ENCODE assay signal across 17 mouse cellular contexts in the genomic region with DNA sequence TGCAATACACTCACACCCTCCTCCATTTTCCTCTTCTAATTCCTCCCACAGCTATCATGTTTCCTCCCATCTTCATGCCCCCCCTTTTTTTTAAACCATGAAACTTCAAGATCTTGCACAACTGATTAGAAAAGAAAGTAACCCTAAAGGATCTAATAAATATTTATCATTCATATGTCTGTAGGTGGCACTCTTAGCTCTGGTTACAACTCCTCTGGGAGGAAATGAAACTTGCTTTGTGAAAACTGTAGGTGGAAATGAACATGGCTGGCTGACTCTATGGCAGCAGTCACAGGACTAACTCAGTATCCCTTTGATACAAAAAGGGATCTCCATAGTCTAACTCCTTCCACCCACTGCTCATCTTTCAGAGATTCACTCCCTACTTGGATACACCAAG.
DNase-seq lines count a peak whose midpoint lies in the region; ATAC-seq and TF ChIP-seq lines count a peak whose summit lies in the region.
"Had no signal": no experiment of that assay in that cellular context is flagged by ENCODE, and none has a peak within 500 bp of the region (broad histone marks: within the 10 kb centered on the region; RNA-seq: fewer than 3 reads in every experiment).

No protein-coding gene starts in this region.

- H3K4me1 ChIP-seq in hindbrain, postnatal 0 days (ENCODE audit: insufficient read depth, low read length) = no peaks in the 10 kb centered on the region
- no peaks in the 10 kb centered on the region for H3K4me1 ChIP-seq in hindbrain, embryonic 10.5 days (replicated peaks)
- no peaks in the 10 kb centered on the region for H3K4me1 ChIP-seq in midbrain, embryonic 14.5 days (ENCODE audit: control insufficient read depth, insufficient read depth, low read length)
- H3K4me1 ChIP-seq in midbrain, embryonic 16.5 days (ENCODE audit: control insufficient read depth, insufficient read depth, low read length) = no peaks in the 10 kb centered on the region
- H3K4me1 ChIP-seq: kidney, embryonic 15.5 days; limb, embryonic 15.5 days had no signal

- H3K4me3 ChIP-seq in hindbrain, postnatal 0 days (ENCODE audit: low read length) = no peak overlapping the region
- no peak overlapping the region for H3K4me3 ChIP-seq in hindbrain, embryonic 10.5 days
- H3K4me3 ChIP-seq in midbrain, embryonic 14.5 days (replicated peaks; ENCODE audit: low read depth, low read length) = no peak overlapping the region
- H3K4me3 ChIP-seq in midbrain, embryonic 16.5 days (ENCODE audit: low read depth, low read length) = no peak overlapping the region
- H3K4me3 ChIP-seq: erythroblast, embryonic 14.5 days; heart, adult 2 months; kidney, embryonic 15.5 days; limb, embryonic 15.5 days had no signal

- no peak for TF ChIP-seq CTCF in hindbrain, postnatal 0 days (IDR thresholded peaks at IDR 0.05; ENCODE audit: low read depth)

- no peak overlapping the region for H3K27ac ChIP-seq in hindbrain, postnatal 0 days
- no peak overlapping the region for H3K27ac ChIP-seq in hindbrain, embryonic 10.5 days
- no peak overlapping the region for H3K27ac ChIP-seq in midbrain, embryonic 14.5 days (replicated peaks; ENCODE audit: low read depth, low read length)
- H3K27ac ChIP-seq in midbrain, embryonic 16.5 days (ENCODE audit: low read length) = no peak overlapping the region
- H3K27ac ChIP-seq: heart, adult 2 months; kidney, embryonic 15.5 days; limb, embryonic 15.5 days; macrophage had no signal

- H3K36me3 ChIP-seq in hindbrain, postnatal 0 days (ENCODE audit: insufficient read depth, low read length) = no peaks in the 10 kb centered on the region
- H3K36me3 ChIP-seq in hindbrain, embryonic 10.5 days = no peaks in the 10 kb centered on the region
- H3K36me3 ChIP-seq in midbrain, embryonic 14.5 days (ENCODE audit: control insufficient read depth, insufficient read depth, low read length) = no peaks in the 10 kb centered on the region
- H3K36me3 ChIP-seq in midbrain, embryonic 16.5 days (ENCODE audit: control insufficient read depth, insufficient read depth, low read length) = no peaks in the 10 kb centered on the region
- H3K36me3 ChIP-seq: kidney, embryonic 15.5 days; limb, embryonic 15.5 days had no signal

- no peak overlapping the region for H3K9ac ChIP-seq in hindbrain, postnatal 0 days (replicated peaks; ENCODE audit: low read length)
- no peak overlapping the region for H3K9ac ChIP-seq in midbrain, embryonic 14.5 days (replicated peaks; ENCODE audit: low read length)
- no peak overlapping the region for H3K9ac ChIP-seq in midbrain, embryonic 16.5 days (ENCODE audit: low read depth, low read length)
- H3K9ac ChIP-seq: kidney, embryonic 15.5 days; limb, embryonic 15.5 days had no signal

- H3K9me3 ChIP-seq in hindbrain, postnatal 0 days (ENCODE audit: low read length) = no peaks in the 10 kb centered on the region
- H3K9me3 ChIP-seq in hindbrain, embryonic 10.5 days = no peaks in the 10 kb centered on the region
- H3K9me3 ChIP-seq in midbrain, embryonic 14.5 days (ENCODE audit: control insufficient read depth, low read length) = no peaks in the 10 kb centered on the region
- H3K9me3 ChIP-seq in midbrain, embryonic 16.5 days (replicated peaks; ENCODE audit: control insufficient read depth, low read length, poor library complexity, severe bottlenecking) = no peaks in the 10 kb centered on the region
- H3K9me3 ChIP-seq: kidney, embryonic 15.5 days; limb, embryonic 15.5 days had no signal

- DNase-seq in hindbrain, postnatal 0 days (ENCODE audit: low spot score) = peak; percentile 35
- no peak for DNase-seq in hindbrain, embryonic 10.5 days (ENCODE audit: low spot score)
- DNase-seq in midbrain, embryonic 14.5 days = peak; percentile 37
- peak; percentile 15 for DNase-seq in embryo, embryonic 10.5 days (ENCODE audit: low spot score)
- no peak for DNase-seq in heart, adult 11 months
- DNase-seq in thymus, postnatal 25 days = no peak
- DNase-seq: cerebellum, adult 18-20 months; gastrocnemius, postnatal 10 days; heart, adult 2 months; layer of hippocampus, adult 9-11 months had no signal

- no peak for ATAC-seq in hindbrain, postnatal 0 days
- ATAC-seq in midbrain, embryonic 14.5 days (ENCODE audit: low FRiP score, low TSS enrichment) = no peak
- ATAC-seq in midbrain, embryonic 16.5 days = no peak
- ATAC-seq: inflammation-experienced regulatory T-cells, adult 6 months had no signal

- H3K4me2 ChIP-seq in hindbrain, postnatal 0 days (ENCODE audit: low read depth, low read length) = no peak overlapping the region
- no peak overlapping the region for H3K4me2 ChIP-seq in midbrain, embryonic 14.5 days (ENCODE audit: low read length)
- no peak overlapping the region for H3K4me2 ChIP-seq in midbrain, embryonic 16.5 days (ENCODE audit: low read length)
- H3K4me2 ChIP-seq: kidney, embryonic 15.5 days; limb, embryonic 15.5 days; midbrain, embryonic 11.5 days had no signal

- H3K27me3 ChIP-seq in hindbrain, postnatal 0 days (ENCODE audit: insufficient read depth, low read length) = no peaks in the 10 kb centered on the region
- no peaks in the 10 kb centered on the region for H3K27me3 ChIP-seq in hindbrain, embryonic 10.5 days (ENCODE audit: insufficient read depth, poor library complexity, severe bottlenecking)
- H3K27me3 ChIP-seq in midbrain, embryonic 14.5 days (ENCODE audit: control insufficient read depth, insufficient read depth, low read length) = no peaks in the 10 kb centered on the region
- no peaks in the 10 kb centered on the region for H3K27me3 ChIP-seq in midbrain, embryonic 16.5 days (ENCODE audit: control insufficient read depth, insufficient read depth, low read depth, low read length)
- H3K27me3 ChIP-seq: kidney, embryonic 15.5 days; limb, embryonic 15.5 days had no signal

Comparison
In these comparisons a context has a peak if more than half of its experiments do, and no peak if none do; other contexts are left out.
1. DNase-seq: peak in hindbrain, postnatal 0 days (single experiment), midbrain, embryonic 14.5 days (single experiment) and embryo, embryonic 10.5 days (single experiment); none in hindbrain, embryonic 10.5 days (single experiment), heart, adult 11 months (single experiment) and thymus, postnatal 25 days (single experiment).